Mouse (Mus musculus) adrenal gland, adult 10 weeks (tissue): ENCODE results near the gene Rec114. TPM values are rescaled to one million over a fixed set of nuclear protein-coding genes. Genes with fewer than 3 reads are reported as not detected.

Experiments
- polyA plus RNA-seq: library from polyadenylated mRNA; stranded (reverse); fragments of 350-450 nt; fragmentation: Illumina TruSeq; extraction: RNeasy Lipid Tissue Mini Kit (QIAGEN cat#74804); gene quantifications from one replicate; pipeline ENCODE4 v1.2.3, GENCODE M21; 2014; ENCODE audit warnings: low read depth, low replicate concordance

The Rec114 gene
- polyA plus RNA-seq, result 1.5 TPM

GRCm38 (mm10) chr9:58743702-58744248 lies at the start of gene Rec114:
TSS of gene Rec114 (minus strand) at chr9:58743964.

Other genes starting within 250 kb of the Rec114 start
- gene Cd276, start 188.5 kb downstream of the Rec114 start, polyA plus RNA-seq, result 3.2 TPM
- gene Nptn, start 161.7 kb downstream of the Rec114 start, polyA plus RNA-seq, result 642 TPM
- gene Hcn4, start 79.4 kb upstream of the Rec114 start, polyA plus RNA-seq, result 0.52 TPM